In the genomic region with DNA sequence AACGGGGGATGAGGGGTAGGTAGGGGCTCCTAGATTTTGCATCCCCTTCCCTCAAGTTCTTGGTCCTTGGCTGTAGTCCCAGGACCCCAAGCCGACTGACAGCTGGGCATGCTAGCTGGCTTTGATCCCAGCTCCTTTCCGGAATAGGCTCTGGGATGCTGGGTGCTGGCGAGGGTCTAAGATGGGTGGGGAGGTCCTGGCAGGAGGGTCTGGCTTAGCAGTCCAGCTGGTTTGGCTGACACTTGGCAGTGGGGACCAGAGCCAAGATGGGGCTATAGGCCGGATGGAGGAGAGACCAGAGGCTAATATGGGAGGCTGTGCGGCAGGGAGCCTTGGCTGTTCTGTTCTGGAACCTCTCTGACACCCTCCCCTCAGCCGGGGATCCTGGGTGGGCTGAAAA, we compare ENCODE assay signal across 1 mouse cellular context.
TF ChIP-seq lines count a peak whose summit lies in the region.

No protein-coding gene starts in this region.

TF ChIP-seq in MEL, 35 proteins besides CTCF, POLR2A, EP300 and RAD21 (continued from another document):
- TF ChIP-seq E2F4 (IDR thresholded peaks at IDR 0.05; ENCODE audit: borderline replicate concordance, low read depth, low read length) (no peak), ZMIZ1 (IDR thresholded peaks at IDR 0.05; ENCODE audit: low read depth, low read length) (no peak), CHD1 (IDR thresholded peaks at IDR 0.05; ENCODE audit: low read depth, low read length) (no peak), USF1 (IDR thresholded peaks at IDR 0.05; ENCODE audit: low read depth, low read length) (no peak)
